Mouse (Mus musculus): ENCODE results near the gene Gfi1b. TPM values are rescaled to one million over a fixed set of nuclear protein-coding genes. Genes with fewer than 3 reads are reported as not detected.

Gene Gfi1b
- total RNA-seq, 2 experiments from 2014 or later = not detected

GRCm38 (mm10) chr2:28569903-28570302 is 51.9 kb downstream of the Gfi1b start:
- DNase-seq (ENCODE audit: low spot score in 2 of 2) = no peak
- intact Hi-C loops (cut with DNase I) = no loop called here

GRCm38 (mm10) chr2:28566545-28566944 is 55.2 kb downstream of the Gfi1b start:
- intact Hi-C loops (cut with DNase I) = no loop called here
- DNase-seq (ENCODE audit: low spot score in 2 of 2) = no peak

- intact Hi-C loops (cut with DNase I) = no loop called here
- no peak for DNase-seq (ENCODE audit: low spot score in 2 of 2)
Observed at GRCm38 (mm10) chr2:28564380-28564779, 57.4 kb downstream of the Gfi1b start.

GRCm38 (mm10) chr2:28563830-28564229 is 58.0 kb downstream of the Gfi1b start:
- intact Hi-C loops (cut with DNase I) = no loop called here
- DNase-seq (ENCODE audit: low spot score in 2 of 2) = no peak

GRCm38 (mm10) chr2:28563303-28563702 is 58.5 kb downstream of the Gfi1b start, which contains the start of gene Cel:
TSS of gene Cel (minus strand) at chr2:28563403.
- intact Hi-C loops (cut with DNase I) = no loop called here

More at GRCm38 (mm10) chr2:28563303-28563702, 58.5 kb downstream of the Gfi1b start, which contains the start of gene Cel:
- no peak for DNase-seq (ENCODE audit: low spot score in 2 of 2)

Small RNAs within 50 kb of the gene (microRNA-seq; reads per million reads assigned to microRNA genes)
- 0 reads per million in 2 experiments for gene Gm22824

Other genes with a start within 250 kb of the Gfi1b start
- 10 to 100 TPM; 23.8 to 24.6 TPM for gene Ppp1r26, start 175.2 kb downstream of the Gfi1b start, total RNA-seq (2021)
- 1 to 10 TPM; 4.9 to 6.2 TPM for gene 1700007K13Rik, start 155.7 kb downstream of the Gfi1b start, total RNA-seq (2021)
- gene Mrps2, start 153.9 kb downstream of the Gfi1b start, total RNA-seq (2021) = 10 to 100 TPM; 39.1 to 42.8 TPM
- gene Gbgt1, start 125.1 kb downstream of the Gfi1b start, total RNA-seq (2021) = 1 to 10 TPM; 1.6 to 2.5 TPM
- 1 to 10 TPM; 1.1 to 1.5 TPM for gene Gm10134, start 115.9 kb downstream of the Gfi1b start, total RNA-seq (2021)
- 100 to 1,000 TPM; 119 TPM for gene Ralgds, start 108.9 kb downstream of the Gfi1b start, total RNA-seq (2021)
- gene Cel, start 58.6 kb downstream of the Gfi1b start, total RNA-seq (2021) = not detected
- 10 to 100 TPM; 15.8 to 17.6 TPM for gene Gtf3c5, start 38.2 kb downstream of the Gfi1b start, total RNA-seq (2021)
- gene Tsc1, start 19.2 kb upstream of the Gfi1b start, total RNA-seq (2021) = 10 to 100 TPM; 43.4 to 45.1 TPM
- gene Spaca9, start 77.7 kb upstream of the Gfi1b start, total RNA-seq (2021) = not detected
- 1 to 10 TPM; 1.7 to 2.1 TPM for gene Ak8, start 78.2 kb upstream of the Gfi1b start, total RNA-seq (2021)
- 10 to 100 TPM; 38.5 to 39.9 TPM for gene Gtf3c4, start 218.4 kb upstream of the Gfi1b start, total RNA-seq (2021)
- gene Ddx31, start 218.4 kb upstream of the Gfi1b start, total RNA-seq (2021) = 1 to 10 TPM; 6.7 to 7.8 TPM